Mouse (Mus musculus): ENCODE data around the gene Sec23a. TPM values are rescaled to one million over a fixed set of nuclear protein-coding genes. Genes with fewer than 3 reads are reported as not detected.

The Sec23a gene
- polyA plus RNA-seq, 1 experiment: 10.8 TPM

- no peaks in the 10 kb centered on the region for H3K27me3 ChIP-seq (ENCODE audit: control insufficient read depth, insufficient read depth, low read length)
- H3K27ac ChIP-seq (ENCODE audit: control insufficient read depth, insufficient read depth, low read length): no peak overlapping the region
- H3K36me3 ChIP-seq (ENCODE audit: control insufficient read depth, insufficient read depth, low read length): peaks cover 12% of the 10 kb centered on the region
- peak; percentile 42 for DNase-seq
- no peaks in the 10 kb centered on the region for H3K4me1 ChIP-seq (replicated peaks; ENCODE audit: control insufficient read depth, insufficient read depth, low read length)
- TF ChIP-seq CTCF (IDR thresholded peaks at IDR 0.05; ENCODE audit: borderline replicate concordance, control insufficient read depth, extremely low read depth, insufficient read depth, low read length, poor library complexity) (no peak), POLR2A (IDR thresholded peaks at IDR 0.05; ENCODE audit: control insufficient read depth, extremely low read depth, insufficient read depth, low read length, poor library complexity) (no peak)
- H3K4me3 ChIP-seq (ENCODE audit: control insufficient read depth, insufficient read depth, low read length): no peak overlapping the region
- 81% methylated on average over 5 of the region's 5 CpGs for WGBS
Measured at GRCm38 (mm10) chr12:59032101-59032500, 20.3 kb upstream of the Sec23a start.

DNA sequence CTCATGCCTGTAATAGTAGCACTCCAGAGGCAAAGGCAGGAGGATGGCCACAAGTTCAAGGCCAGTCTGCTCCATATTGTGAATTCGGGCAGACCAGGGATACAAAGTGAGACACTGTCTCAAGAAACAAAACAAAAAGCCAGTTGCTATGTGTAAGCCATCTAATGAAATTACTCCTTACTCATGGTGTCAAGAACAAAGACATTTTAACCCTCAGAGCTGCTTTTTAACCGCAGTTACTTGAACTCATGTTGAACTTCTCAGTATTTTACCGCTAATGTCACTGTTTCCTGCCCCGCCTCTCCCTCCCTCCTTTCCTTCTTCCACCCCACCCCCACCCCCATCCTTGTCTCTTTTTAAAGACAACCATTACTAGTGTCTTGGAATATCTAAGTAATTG lies 9.5 kb upstream of the Sec23a start:
- WGBS: 35% methylated on average over 4 of the region's 4 CpGs
- H3K4me3 ChIP-seq (ENCODE audit: control insufficient read depth, insufficient read depth, low read length): no peak overlapping the region
- H3K36me3 ChIP-seq (ENCODE audit: control insufficient read depth, insufficient read depth, low read length): peaks cover 31% of the 10 kb centered on the region
- no peak for DNase-seq
- H3K4me1 ChIP-seq (replicated peaks; ENCODE audit: control insufficient read depth, insufficient read depth, low read length): no peaks in the 10 kb centered on the region; the same call in 1 of the 2 replicates
- TF ChIP-seq CTCF (IDR thresholded peaks at IDR 0.05; ENCODE audit: borderline replicate concordance, control insufficient read depth, extremely low read depth, insufficient read depth, low read length, poor library complexity) (no peak), POLR2A (IDR thresholded peaks at IDR 0.05; ENCODE audit: control insufficient read depth, extremely low read depth, insufficient read depth, low read length, poor library complexity) (no peak)
- no peak overlapping the region for H3K27ac ChIP-seq (ENCODE audit: control insufficient read depth, insufficient read depth, low read length)
- H3K27me3 ChIP-seq (ENCODE audit: control insufficient read depth, insufficient read depth, low read length): no peaks in the 10 kb centered on the region

- TF ChIP-seq CTCF (IDR thresholded peaks at IDR 0.05; ENCODE audit: borderline replicate concordance, control insufficient read depth, extremely low read depth, insufficient read depth, low read length, poor library complexity) (no peak), POLR2A (IDR thresholded peaks at IDR 0.05; ENCODE audit: control insufficient read depth, extremely low read depth, insufficient read depth, low read length, poor library complexity) (no peak)
- H3K27me3 ChIP-seq (ENCODE audit: control insufficient read depth, insufficient read depth, low read length): no peaks in the 10 kb centered on the region
- H3K36me3 ChIP-seq (ENCODE audit: control insufficient read depth, insufficient read depth, low read length): peaks cover 28% of the 10 kb centered on the region
- no peak for DNase-seq
- WGBS: 91% methylated on average over 2 of the region's 2 CpGs
- no peaks in the 10 kb centered on the region; the same call in 1 of the 2 replicates for H3K4me1 ChIP-seq (replicated peaks; ENCODE audit: control insufficient read depth, insufficient read depth, low read length)
- H3K27ac ChIP-seq (ENCODE audit: control insufficient read depth, insufficient read depth, low read length): no peak overlapping the region
- H3K4me3 ChIP-seq (ENCODE audit: control insufficient read depth, insufficient read depth, low read length): no peak overlapping the region
Measured at GRCm38 (mm10) chr12:59019891-59020290, 8.1 kb upstream of the Sec23a start.

GRCm38 (mm10) chr12:59017970-59018369 lies 6.2 kb upstream of the Sec23a start:
- H3K4me1 ChIP-seq (replicated peaks; ENCODE audit: control insufficient read depth, insufficient read depth, low read length): no peaks in the 10 kb centered on the region; the same call in 1 of the 2 replicates
- DNase-seq: no peak
- H3K4me3 ChIP-seq (ENCODE audit: control insufficient read depth, insufficient read depth, low read length): no peak overlapping the region
- H3K27me3 ChIP-seq (ENCODE audit: control insufficient read depth, insufficient read depth, low read length): no peaks in the 10 kb centered on the region
- 97% methylated on average over 8 of the region's 8 CpGs for WGBS
- TF ChIP-seq CTCF (IDR thresholded peaks at IDR 0.05; ENCODE audit: borderline replicate concordance, control insufficient read depth, extremely low read depth, insufficient read depth, low read length, poor library complexity) (no peak), POLR2A (IDR thresholded peaks at IDR 0.05; ENCODE audit: control insufficient read depth, extremely low read depth, insufficient read depth, low read length, poor library complexity) (no peak)
- H3K36me3 ChIP-seq (ENCODE audit: control insufficient read depth, insufficient read depth, low read length): peaks cover 28% of the 10 kb centered on the region
- no peak overlapping the region for H3K27ac ChIP-seq (ENCODE audit: control insufficient read depth, insufficient read depth, low read length)

GRCm38 (mm10) chr12:59013234-59013633 lies 1.4 kb upstream of the Sec23a start, which contains the start of gene Gemin2:
Gemin2 (plus strand) TSS chr12:59013393.
- peak; percentile 93 for TF ChIP-seq POLR2A (IDR thresholded peaks at IDR 0.05; ENCODE audit: control insufficient read depth, extremely low read depth, insufficient read depth, low read length, poor library complexity)
- peak; percentile 59; the same call in 1 of the 2 replicates for TF ChIP-seq CTCF (IDR thresholded peaks at IDR 0.05; ENCODE audit: borderline replicate concordance, control insufficient read depth, extremely low read depth, insufficient read depth, low read length, poor library complexity)
- Histone ChIP-seq H3K36me3 (ENCODE audit: control insufficient read depth, insufficient read depth, low read length) (peaks cover 6% of the 10 kb centered on the region), H3K4me3 (ENCODE audit: control insufficient read depth, insufficient read depth, low read length) (peak within 1 kb of the TSS; percentile 83), H3K4me1 (replicated peaks; ENCODE audit: control insufficient read depth, insufficient read depth, low read length) (no peaks in the 10 kb centered on the region), H3K27ac (ENCODE audit: control insufficient read depth, insufficient read depth, low read length) (no peak within 1 kb of the TSS; the same call in 1 of the 2 replicates), H3K27me3 (ENCODE audit: control insufficient read depth, insufficient read depth, low read length) (no peaks in the 10 kb centered on the region)
- under 1% methylated on average over 28 of the region's 28 CpGs for WGBS
- peak; percentile 91 for DNase-seq

DNA sequence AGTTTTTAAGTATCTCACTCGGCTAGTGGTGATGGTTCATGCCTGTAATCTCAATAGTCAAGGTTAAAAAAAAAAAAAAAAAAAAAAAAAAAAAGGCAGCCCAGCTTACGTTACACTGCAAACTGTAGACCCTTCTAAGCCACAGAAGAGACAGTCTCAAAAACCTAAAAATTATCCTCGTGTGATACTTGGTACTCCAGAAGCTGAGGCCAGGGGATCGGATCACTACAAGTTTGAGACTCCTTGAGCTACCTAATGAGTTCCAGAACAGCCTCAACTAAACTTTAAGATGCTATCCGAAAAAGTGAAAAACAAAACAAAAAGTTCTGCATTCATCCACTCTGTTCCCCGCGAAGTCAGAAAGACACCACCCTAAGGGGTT lies 884 bp upstream of the Sec23a start:
- 2% methylated on average over 7 of the region's 7 CpGs for WGBS
- Histone ChIP-seq H3K27me3 (ENCODE audit: control insufficient read depth, insufficient read depth, low read length) (no peaks in the 10 kb centered on the region), H3K27ac (ENCODE audit: control insufficient read depth, insufficient read depth, low read length) (no peak overlapping the region; the same call in 1 of the 2 replicates), H3K4me3 (ENCODE audit: control insufficient read depth, insufficient read depth, low read length) (no peak overlapping the region), H3K36me3 (ENCODE audit: control insufficient read depth, insufficient read depth, low read length) (peaks cover under 1% of the 10 kb centered on the region; the same call in 1 of the 2 replicates), H3K4me1 (replicated peaks; ENCODE audit: control insufficient read depth, insufficient read depth, low read length) (no peaks in the 10 kb centered on the region)
- TF ChIP-seq CTCF (IDR thresholded peaks at IDR 0.05; ENCODE audit: borderline replicate concordance, control insufficient read depth, extremely low read depth, insufficient read depth, low read length, poor library complexity): no peak
- TF ChIP-seq POLR2A (IDR thresholded peaks at IDR 0.05; ENCODE audit: control insufficient read depth, extremely low read depth, insufficient read depth, low read length, poor library complexity): no peak
- peak; percentile 1 for DNase-seq

All from thymus, adult 2 months (tissue).